Mouse (Mus musculus) heart, embryonic 11.5 days (tissue): ENCODE results near the gene Mansc4. TPM values are rescaled to one million over a fixed set of nuclear protein-coding genes. Genes with fewer than 3 reads are reported as not detected.
A peak's percentile ranks its signal among the peaks of the same experiment; 100 is the strongest.

Experiments
- ATAC-seq: fragments of 200-750 bp; cut with Nextera tagmentation; replicated peaks from 2 replicates; pipeline ENCODE4 v1.8.0; 2017; ENCODE audit warnings: moderate library complexity; ENCODE audit not compliant: insufficient number of reproducible peaks, low FRiP score, low TSS enrichment
- H3K27ac ChIP-seq: fragments of 300-500 bp; sonication (generic); 2 replicates; pipeline ENCODE4 v1.5.1; 2014; ENCODE audit warnings: mild to moderate bottlenecking, low read depth, low read length
- H3K27me3 ChIP-seq: fragments of 300-500 bp; sonication (generic); 2 replicates; pipeline ENCODE4 v1.6.1; 2014; ENCODE audit warnings: mild to moderate bottlenecking, low read length, mixed read lengths; ENCODE audit not compliant: control insufficient read depth, insufficient read depth
- H3K36me3 ChIP-seq: fragments of 300-500 bp; sonication (generic); 2 replicates; pipeline ENCODE4 v1.6.1; 2014; ENCODE audit warnings: mild to moderate bottlenecking, low read length, moderate library complexity, mixed read lengths; ENCODE audit not compliant: control insufficient read depth, insufficient read depth
- H3K4me1 ChIP-seq: fragments of 300-500 bp; sonication (generic); 2 replicates; pipeline ENCODE4 v1.6.1; 2014; ENCODE audit warnings: low read length; ENCODE audit not compliant: control insufficient read depth, insufficient read depth
- H3K4me2 ChIP-seq: fragments of 300-500 bp; sonication (generic); 2 replicates; pipeline ENCODE4 v1.6.1; 2014; ENCODE audit warnings: mild to moderate bottlenecking, moderate library complexity
- H3K4me3 ChIP-seq: fragments of 300-500 bp; sonication (generic); 2 replicates; pipeline ENCODE4 v1.5.1; 2014; ENCODE audit warnings: low read depth, low read length
- H3K9ac ChIP-seq: fragments of 300-500 bp; sonication (generic); 2 replicates; pipeline ENCODE4 v1.6.1; 2014; ENCODE audit warnings: mild to moderate bottlenecking, low read depth, low read length, moderate library complexity
- H3K9me3 ChIP-seq: fragments of 300-500 bp; sonication (generic); replicated peaks from 2 replicates; pipeline ENCODE4 v1.6.1; 2016; ENCODE audit warnings: low read length; ENCODE audit not compliant: control insufficient read depth
- WGBS: fragments of 180-500 bp; shearing (Covaris S2); extraction: QIAGEN DNeasy Blood & Tissue Kit; methylation state at CpG from one replicate; pipeline ENCODE4 v1.1.7; 2014; ENCODE audit not compliant: insufficient replicate concordance; 5-methylcytosine and 5-hydroxymethylcytosine counted together
- polyA plus RNA-seq: library from polyadenylated mRNA; unstranded; fragments of >200 nt; fragmentation: Nextera tagmentation; extraction: Ambion mirVana; gene quantifications from 2 replicates; pipeline ENCODE4 v1.2.1, GENCODE M21; 2014

Gene Mansc4
- polyA plus RNA-seq, 1 experiment from 2014 or later: 0.37 TPM

- peak; percentile 84 for ATAC-seq
- Histone ChIP-seq H3K4me2 (peak within 1 kb of the TSS; percentile 100), H3K27me3 (peaks cover 6% of the 10 kb centered on the region; the same call in 1 of the 2 replicates), H3K27ac (peak within 1 kb of the TSS; percentile 77), H3K4me1 (peaks cover 11% of the 10 kb centered on the region), H3K9me3 (no peaks in the 10 kb centered on the region), H3K9ac (peak within 1 kb of the TSS; percentile 91), H3K4me3 (peak within 1 kb of the TSS; percentile 80), H3K36me3 (peaks cover 4% of the 10 kb centered on the region; the same call in 1 of the 2 replicates)
- WGBS: under 1% methylated on average over 96 of the region's 99 CpGs
These were observed 4.6 kb upstream of the Mansc4 start, which contains the start of gene Klhl42 for GRCm38 (mm10) chr6:147091136-147092120. Gene Klhl42 (plus strand): TSS chr6:147091379.

GRCm38 (mm10) chr6:147090191-147090590 is 3.4 kb upstream of the Mansc4 start:
- H3K9ac ChIP-seq: no peak overlapping the region
- 67% methylated on average over 5 of the region's 5 CpGs for WGBS
- no peaks in the 10 kb centered on the region for H3K9me3 ChIP-seq
- ATAC-seq: no peak
- H3K27me3 ChIP-seq: peaks cover 6% of the 10 kb centered on the region; the same call in 1 of the 2 replicates
- H3K4me3 ChIP-seq: no peak overlapping the region
- H3K4me1 ChIP-seq: peaks cover 11% of the 10 kb centered on the region
- no peak overlapping the region for H3K27ac ChIP-seq
- H3K4me2 ChIP-seq: peak overlapping the region; percentile 100; the same call in 1 of the 2 replicates
- H3K36me3 ChIP-seq: no peaks in the 10 kb centered on the region

DNA sequence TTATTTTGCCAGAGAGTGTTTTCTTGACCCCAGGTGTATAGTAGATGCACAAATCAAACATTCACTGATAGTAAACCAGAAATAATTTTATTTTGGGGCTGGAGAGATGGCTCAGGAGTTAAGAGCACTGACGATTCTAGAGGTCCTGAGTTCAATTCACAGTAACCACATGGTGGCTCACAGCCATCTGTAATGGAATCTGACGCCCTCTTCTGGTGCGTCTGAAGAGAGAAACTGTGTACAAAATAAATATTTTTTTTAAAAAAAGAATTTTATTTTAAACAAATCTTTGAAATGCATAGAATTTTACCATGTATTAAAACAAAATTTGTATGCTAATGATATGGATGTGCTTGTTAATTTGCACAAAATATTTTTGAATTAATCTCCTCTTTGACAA is 1.7 kb upstream of the Mansc4 start:
- Histone ChIP-seq H3K4me1 (peaks cover 11% of the 10 kb centered on the region), H3K9me3 (no peaks in the 10 kb centered on the region), H3K4me3 (no peak overlapping the region), H3K9ac (no peak overlapping the region), H3K27me3 (peaks cover 6% of the 10 kb centered on the region; the same call in 1 of the 2 replicates), H3K36me3 (no peaks in the 10 kb centered on the region), H3K4me2 (no peak overlapping the region), H3K27ac (no peak overlapping the region)
- 79% methylated on average over 3 of the region's 3 CpGs for WGBS
- no peak for ATAC-seq

DNA sequence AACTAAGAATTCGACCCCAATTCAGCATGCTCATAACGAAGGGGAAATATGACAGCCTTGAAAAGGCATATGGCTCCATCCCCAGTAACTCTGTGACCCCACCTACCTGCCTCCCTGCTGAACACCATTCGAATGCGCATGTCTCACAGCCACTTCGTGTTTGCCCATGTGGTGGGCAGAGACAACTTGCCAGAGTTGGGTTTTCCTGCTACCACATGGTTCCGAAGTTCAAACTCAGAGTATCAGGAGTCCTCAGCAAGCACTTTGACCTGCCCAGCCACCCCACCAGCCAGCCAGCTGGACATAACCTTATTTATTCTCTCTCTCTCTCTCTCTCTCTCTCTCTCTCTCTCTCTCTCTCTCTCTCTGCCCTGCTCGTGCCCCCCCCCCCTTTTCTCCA is 904 bp upstream of the Mansc4 start:
- Histone ChIP-seq H3K4me2 (no peak overlapping the region), H3K4me1 (peaks cover 10% of the 10 kb centered on the region), H3K27me3 (peaks cover 6% of the 10 kb centered on the region; the same call in 1 of the 2 replicates), H3K27ac (no peak overlapping the region), H3K36me3 (no peaks in the 10 kb centered on the region), H3K9ac (no peak overlapping the region), H3K4me3 (no peak overlapping the region), H3K9me3 (no peaks in the 10 kb centered on the region)
- WGBS: 42% methylated on average over 7 of the region's 7 CpGs
- no peak for ATAC-seq

DNA sequence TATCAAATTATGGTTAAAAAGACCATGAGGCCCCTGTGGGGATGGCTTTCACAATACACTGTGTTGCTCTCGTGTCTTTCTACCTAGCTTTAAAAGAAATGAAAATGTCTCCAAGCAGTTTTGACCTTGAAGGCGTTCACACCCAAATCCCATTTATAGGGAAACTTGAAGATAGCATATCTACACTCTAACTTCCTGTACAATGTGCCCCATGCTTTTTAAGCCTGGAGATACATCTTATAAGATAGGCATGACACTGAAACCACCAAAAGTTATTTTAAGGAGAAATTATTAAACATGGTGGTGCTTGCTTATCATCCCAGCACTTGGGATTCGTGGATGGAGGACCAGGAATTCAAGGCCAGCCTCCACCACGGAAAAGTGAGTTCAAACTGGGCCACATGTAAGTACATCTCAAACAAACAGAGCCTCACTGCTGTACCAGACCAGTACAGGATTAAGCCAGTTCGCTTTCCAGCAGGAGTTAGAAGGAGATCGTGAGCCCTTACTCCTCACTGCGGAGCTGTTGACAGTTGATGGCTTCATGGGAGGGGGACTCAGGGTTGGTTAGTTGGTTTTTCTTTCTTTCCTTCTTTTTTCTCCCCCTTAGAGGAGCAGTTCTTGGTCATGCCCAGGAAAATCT is 1.3 kb downstream of the Mansc4 start:
- H3K4me1 ChIP-seq: peaks cover 6% of the 10 kb centered on the region; the same call in 1 of the 2 replicates
- H3K4me3 ChIP-seq: no peak overlapping the region
- H3K9ac ChIP-seq: no peak overlapping the region
- no peak overlapping the region for H3K4me2 ChIP-seq
- H3K27me3 ChIP-seq: peaks cover 6% of the 10 kb centered on the region; the same call in 1 of the 2 replicates
- no peaks in the 10 kb centered on the region for H3K9me3 ChIP-seq
- 51% methylated on average over 7 of the region's 7 CpGs for WGBS
- H3K36me3 ChIP-seq: no peaks in the 10 kb centered on the region
- no peak for ATAC-seq
- no peak overlapping the region for H3K27ac ChIP-seq

- 84% methylated on average over 10 of the region's 10 CpGs for WGBS
- ATAC-seq: no peak
- no peak overlapping the region for H3K4me3 ChIP-seq
These were observed 6.9 kb downstream of the Mansc4 start for GRCm38 (mm10) chr6:147079919-147080318.

GRCm38 (mm10) chr6:147076878-147077277 is 10.0 kb downstream of the Mansc4 start:
- no peak for ATAC-seq
- no peak overlapping the region for H3K4me2 ChIP-seq
- H3K4me3 ChIP-seq: no peak overlapping the region
- no peaks in the 10 kb centered on the region for H3K4me1 ChIP-seq
- no peak overlapping the region for H3K27ac ChIP-seq
- H3K27me3 ChIP-seq: no peaks in the 10 kb centered on the region
- H3K36me3 ChIP-seq: no peaks in the 10 kb centered on the region
- WGBS: 81% methylated on average over 8 of the region's 8 CpGs
- H3K9me3 ChIP-seq: no peaks in the 10 kb centered on the region
- no peak overlapping the region for H3K9ac ChIP-seq

More at GRCm38 (mm10) chr6:147079919-147080318, 6.9 kb downstream of the Mansc4 start:
- H3K9me3 ChIP-seq: no peaks in the 10 kb centered on the region
- no peaks in the 10 kb centered on the region for H3K27me3 ChIP-seq
- H3K36me3 ChIP-seq: no peaks in the 10 kb centered on the region
- no peak overlapping the region for H3K27ac ChIP-seq
- no peak overlapping the region for H3K4me2 ChIP-seq
- H3K9ac ChIP-seq: no peak overlapping the region
- no peaks in the 10 kb centered on the region for H3K4me1 ChIP-seq

- H3K27ac ChIP-seq: no peak overlapping the region
- H3K4me3 ChIP-seq: no peak overlapping the region
- WGBS: 72% methylated on average over 5 of the region's 5 CpGs
These were observed 10.9 kb downstream of the Mansc4 start for GRCm38 (mm10) chr6:147075808-147076387.

More at GRCm38 (mm10) chr6:147075808-147076387, 10.9 kb downstream of the Mansc4 start:
- Histone ChIP-seq H3K36me3 (peaks cover 8% of the 10 kb centered on the region), H3K27me3 (no peaks in the 10 kb centered on the region), H3K9me3 (no peaks in the 10 kb centered on the region), H3K4me1 (no peaks in the 10 kb centered on the region), H3K9ac (no peak overlapping the region), H3K4me2 (no peak overlapping the region)
- ATAC-seq: no peak
